Mouse (Mus musculus) embryonic fibroblast, embryonic 13.5 days (primary cell): ENCODE measurements around the gene AI413582.

Experiments
- CTCF ChIP-seq: IDR thresholded peaks from 2 replicates; pipeline ENCODE4 v1.5.1; 2011; ENCODE audit warnings: mild to moderate bottlenecking, control low read depth, low read length, moderate library complexity, borderline replicate concordance; ENCODE audit not compliant: insufficient read depth
- POLR2A ChIP-seq: IDR thresholded peaks from 2 replicates; pipeline ENCODE4 v1.6.1; 2011; ENCODE audit warnings: low read depth, mild to moderate bottlenecking, control low read depth, low read length, moderate library complexity

DNA sequence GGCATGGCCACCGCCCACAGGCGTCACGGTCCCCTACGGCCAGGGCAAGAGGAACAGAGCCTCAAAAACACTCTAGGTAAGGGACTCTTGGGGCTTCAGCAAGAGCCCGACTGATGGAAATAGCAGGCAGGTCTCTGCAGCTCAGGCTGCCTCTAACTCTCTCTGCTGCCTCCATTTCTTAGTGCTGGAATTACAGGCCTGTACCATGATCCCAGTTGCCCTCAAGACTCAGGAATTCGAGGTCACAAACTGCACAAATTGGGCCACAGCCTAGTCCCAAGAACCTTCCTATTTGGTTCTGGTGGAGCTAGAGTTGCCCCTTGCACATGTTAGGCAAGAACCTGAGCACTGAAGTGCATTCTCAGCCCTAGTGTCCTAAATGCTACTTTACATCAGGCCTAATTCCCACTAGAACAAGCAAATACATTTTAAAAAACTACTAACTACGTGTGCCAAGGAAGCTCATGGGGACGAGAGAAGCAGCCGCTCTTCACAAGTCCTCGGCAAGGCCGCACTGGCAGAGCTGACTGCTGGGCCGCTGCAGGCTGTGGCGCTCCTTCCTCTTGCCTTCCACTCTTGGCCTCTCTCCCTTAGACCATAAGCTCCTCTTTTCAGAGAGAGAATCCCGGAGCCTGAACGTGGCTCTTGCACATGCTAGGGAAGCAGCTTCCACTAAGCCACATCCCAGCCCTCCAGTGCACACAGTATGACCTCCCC is 30.3 kb upstream of the AI413582 start:
- TF ChIP-seq CTCF: no peak
- no peak for TF ChIP-seq POLR2A
